Mouse (Mus musculus): ENCODE measurements around the gene Anks4b. TPM values are rescaled to one million over a fixed set of nuclear protein-coding genes. Genes with fewer than 3 reads are reported as not detected.

Gene Anks4b
- 0.05 TPM in 2 replicates for polyA plus RNA-seq (2016; fragmentation: Nextera tagmentation; extraction: Ambion mirVana)

GRCm38 (mm10) chr7:120173603-120174244 lies at the start of gene Anks4b:
Anks4b (plus strand) TSS chr7:120173858.
- H3K27me3 ChIP-seq (ENCODE audit: poor library complexity, severe bottlenecking): no peaks in the 10 kb centered on the region
- no peak within 1 kb of the TSS for H3K27ac ChIP-seq
- H3K9me3 ChIP-seq: no peaks in the 10 kb centered on the region
- H3K36me3 ChIP-seq (replicated peaks): no peaks in the 10 kb centered on the region
- no peak for DNase-seq (ENCODE audit: extremely low spot score, low spot score)
- H3K4me3 ChIP-seq: no peak within 1 kb of the TSS
- 90% methylated on average over 10 of the region's 10 CpGs for WGBS
- H3K4me1 ChIP-seq: no peaks in the 10 kb centered on the region

GRCm38 (mm10) chr7:120124844-120125243 lies 48.8 kb upstream of the Anks4b start:
- 4% methylated on average over 3 of the region's 3 CpGs for WGBS
- Histone ChIP-seq H3K4me3 (no peak overlapping the region), H3K4me1 (peaks cover 35% of the 10 kb centered on the region), H3K36me3 (replicated peaks) (peaks cover 4% of the 10 kb centered on the region; the same call in 1 of the 2 replicates), H3K27ac (peak overlapping the region; percentile 68; the same call in 1 of the 2 replicates), H3K9me3 (no peaks in the 10 kb centered on the region), H3K27me3 (ENCODE audit: poor library complexity, severe bottlenecking) (no peaks in the 10 kb centered on the region)
- peak; percentile 72 for DNase-seq (ENCODE audit: extremely low spot score, low spot score)

GRCm38 (mm10) chr7:120126976-120127685 lies 46.5 kb upstream of the Anks4b start:
- Histone ChIP-seq H3K9me3 (no peaks in the 10 kb centered on the region), H3K27ac (peak overlapping the region; percentile 73), H3K4me3 (no peak overlapping the region), H3K4me1 (peaks cover 35% of the 10 kb centered on the region), H3K27me3 (ENCODE audit: poor library complexity, severe bottlenecking) (no peaks in the 10 kb centered on the region), H3K36me3 (replicated peaks) (no peaks in the 10 kb centered on the region)
- 9% methylated on average over 5 of the region's 5 CpGs for WGBS
- no peak for DNase-seq (ENCODE audit: extremely low spot score, low spot score)

GRCm38 (mm10) chr7:120127686-120128059 lies 46.0 kb upstream of the Anks4b start:
- peak overlapping the region; percentile 73 for H3K27ac ChIP-seq
- H3K36me3 ChIP-seq (replicated peaks): no peaks in the 10 kb centered on the region

GRCm38 (mm10) chr7:120128951-120129350 lies 44.7 kb upstream of the Anks4b start:
- Histone ChIP-seq H3K27me3 (ENCODE audit: poor library complexity, severe bottlenecking) (no peaks in the 10 kb centered on the region), H3K9me3 (no peaks in the 10 kb centered on the region), H3K36me3 (replicated peaks) (no peaks in the 10 kb centered on the region), H3K4me3 (no peak overlapping the region), H3K4me1 (peaks cover 35% of the 10 kb centered on the region), H3K27ac (no peak overlapping the region; the same call in 1 of the 2 replicates)
- DNase-seq (ENCODE audit: extremely low spot score, low spot score): no peak
- WGBS: 80% methylated on average over 4 of the region's 4 CpGs

More at GRCm38 (mm10) chr7:120127686-120128059, 46.0 kb upstream of the Anks4b start:
- no peak for DNase-seq (ENCODE audit: extremely low spot score, low spot score)
- 40% methylated on average over 4 of the region's 4 CpGs for WGBS
- Histone ChIP-seq H3K4me3 (no peak overlapping the region), H3K27me3 (ENCODE audit: poor library complexity, severe bottlenecking) (no peaks in the 10 kb centered on the region), H3K4me1 (peaks cover 35% of the 10 kb centered on the region), H3K9me3 (no peaks in the 10 kb centered on the region)

- H3K27ac ChIP-seq: no peak overlapping the region
- no peak for DNase-seq (ENCODE audit: extremely low spot score, low spot score)
- H3K9me3 ChIP-seq: no peaks in the 10 kb centered on the region
- no peaks in the 10 kb centered on the region for H3K36me3 ChIP-seq (replicated peaks)
- H3K4me1 ChIP-seq: no peaks in the 10 kb centered on the region
- H3K4me3 ChIP-seq: no peak overlapping the region
- H3K27me3 ChIP-seq (ENCODE audit: poor library complexity, severe bottlenecking): no peaks in the 10 kb centered on the region; the same call in 1 of the 2 replicates
- 89% methylated on average over 1 of the region's 1 CpGs for WGBS
Measured at GRCm38 (mm10) chr7:120142743-120143142, 30.9 kb upstream of the Anks4b start.

- no peak for DNase-seq (ENCODE audit: extremely low spot score, low spot score)
- Histone ChIP-seq H3K27me3 (ENCODE audit: poor library complexity, severe bottlenecking) (peaks cover 7% of the 10 kb centered on the region; the same call in 1 of the 2 replicates), H3K36me3 (replicated peaks) (no peaks in the 10 kb centered on the region), H3K9me3 (no peaks in the 10 kb centered on the region), H3K4me3 (no peak within 1 kb of the TSS), H3K27ac (no peak within 1 kb of the TSS), H3K4me1 (peaks cover 5% of the 10 kb centered on the region)
- WGBS: 80% methylated on average over 9 of the region's 9 CpGs
Measured at GRCm38 (mm10) chr7:120145191-120145590, 28.5 kb upstream of the Anks4b start, which contains the start of gene Zp2. Zp2 (minus strand) TSS chr7:120145291.

- Histone ChIP-seq H3K27me3 (ENCODE audit: poor library complexity, severe bottlenecking) (peaks cover 55% of the 10 kb centered on the region), H3K4me1 (peaks cover 13% of the 10 kb centered on the region), H3K36me3 (replicated peaks) (no peaks in the 10 kb centered on the region), H3K27ac (no peak overlapping the region; the same call in 1 of the 2 replicates), H3K4me3 (no peak overlapping the region), H3K9me3 (no peaks in the 10 kb centered on the region)
- WGBS: 19% methylated on average over 3 of the region's 3 CpGs
- no peak for DNase-seq (ENCODE audit: extremely low spot score, low spot score)
Measured at GRCm38 (mm10) chr7:120150257-120150656, 23.4 kb upstream of the Anks4b start.

- Histone ChIP-seq H3K4me3 (no peak overlapping the region), H3K9me3 (no peaks in the 10 kb centered on the region), H3K36me3 (replicated peaks) (no peaks in the 10 kb centered on the region), H3K27me3 (ENCODE audit: poor library complexity, severe bottlenecking) (peaks cover 62% of the 10 kb centered on the region), H3K27ac (no peak overlapping the region), H3K4me1 (peaks cover 13% of the 10 kb centered on the region)
- WGBS: 87% methylated on average over 2 of the region's 2 CpGs
- DNase-seq (ENCODE audit: extremely low spot score, low spot score): no peak
Measured at GRCm38 (mm10) chr7:120150898-120151297, 22.8 kb upstream of the Anks4b start.

GRCm38 (mm10) chr7:120156841-120157409 lies 16.7 kb upstream of the Anks4b start:
- H3K9me3 ChIP-seq: no peaks in the 10 kb centered on the region
- no peak for DNase-seq (ENCODE audit: extremely low spot score, low spot score)
- H3K27ac ChIP-seq: no peak overlapping the region
- H3K36me3 ChIP-seq (replicated peaks): no peaks in the 10 kb centered on the region
- WGBS: 25% methylated on average over 2 of the region's 2 CpGs
- H3K27me3 ChIP-seq (ENCODE audit: poor library complexity, severe bottlenecking): peaks cover 88% of the 10 kb centered on the region
- peaks cover 26% of the 10 kb centered on the region for H3K4me1 ChIP-seq
- H3K4me3 ChIP-seq: no peak overlapping the region

GRCm38 (mm10) chr7:120157575-120158061 lies 16.0 kb upstream of the Anks4b start:
- Histone ChIP-seq H3K36me3 (replicated peaks) (no peaks in the 10 kb centered on the region), H3K27me3 (ENCODE audit: poor library complexity, severe bottlenecking) (peaks cover 89% of the 10 kb centered on the region), H3K4me1 (peaks cover 26% of the 10 kb centered on the region), H3K9me3 (no peaks in the 10 kb centered on the region), H3K27ac (no peak overlapping the region; the same call in 1 of the 2 replicates), H3K4me3 (no peak overlapping the region)
- DNase-seq (ENCODE audit: extremely low spot score, low spot score): no peak
- 26% methylated on average over 5 of the region's 5 CpGs for WGBS

GRCm38 (mm10) chr7:120158121-120158613 lies 15.5 kb upstream of the Anks4b start:
- Histone ChIP-seq H3K4me1 (peaks cover 26% of the 10 kb centered on the region), H3K4me3 (no peak overlapping the region), H3K27ac (peak overlapping the region; percentile 65; the same call in 1 of the 2 replicates), H3K27me3 (ENCODE audit: poor library complexity, severe bottlenecking) (peaks cover 85% of the 10 kb centered on the region), H3K36me3 (replicated peaks) (no peaks in the 10 kb centered on the region), H3K9me3 (no peaks in the 10 kb centered on the region)
- DNase-seq (ENCODE audit: extremely low spot score, low spot score): no peak
- WGBS: 16% methylated on average over 4 of the region's 4 CpGs
